Mouse (Mus musculus): ENCODE measurements around the gene Tmem192. TPM values are rescaled to one million over a fixed set of nuclear protein-coding genes. Genes with fewer than 3 reads are reported as not detected.

Gene Tmem192
- 49.7 and 54.5 TPM in 2 replicates for polyA plus RNA-seq (2015; fragmentation: Nextera tagmentation; extraction: Ambion mirVana)

DNA sequence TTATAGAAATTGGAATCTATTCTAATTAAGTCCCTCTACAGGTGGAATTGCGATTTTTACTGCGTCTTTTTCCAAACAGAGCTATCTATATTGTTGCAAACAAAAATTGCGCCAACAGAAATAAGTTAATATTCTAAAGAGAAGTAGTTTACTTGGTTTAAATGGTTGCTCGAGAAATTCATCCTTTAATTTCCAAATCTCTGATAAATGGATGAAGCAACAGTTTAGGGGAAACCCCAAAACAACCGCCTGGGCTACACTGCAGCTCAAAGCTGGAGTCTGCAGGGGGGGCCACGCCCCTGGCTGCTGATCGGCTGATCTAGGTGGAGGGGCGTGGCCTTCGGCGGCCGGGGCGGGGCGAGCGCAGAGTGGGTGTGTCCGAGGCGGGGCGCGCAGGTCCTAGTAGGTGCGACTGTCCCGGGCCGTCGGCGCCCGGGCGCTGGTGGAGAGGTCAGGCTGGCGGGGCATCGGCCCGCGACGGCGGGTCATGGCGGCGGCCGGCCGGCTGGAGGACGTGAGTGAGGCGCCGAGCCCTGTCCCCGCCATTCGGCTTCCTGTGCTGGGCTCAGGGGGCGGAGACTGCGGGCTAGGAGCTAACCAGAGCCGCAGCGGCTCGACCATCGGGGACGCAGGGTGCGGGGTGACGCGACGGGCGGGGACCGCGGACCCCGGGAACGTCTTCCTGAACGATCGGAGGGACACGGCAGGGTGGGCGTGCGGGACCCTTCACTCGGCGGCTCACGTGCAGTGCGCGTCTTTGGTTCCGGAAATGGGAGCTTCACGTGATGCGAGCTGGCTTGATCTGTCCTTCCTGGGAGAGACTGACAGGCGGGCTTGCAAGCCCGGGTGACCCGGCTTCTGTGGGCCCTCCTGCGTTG is at the start of gene Tmem192:
Gene Tmem192 (plus strand): TSS at position 366 of the 878 bp plus-strand sequence.
- peak; percentile 91 for DNase-seq (ENCODE audit: low spot score)

DNA sequence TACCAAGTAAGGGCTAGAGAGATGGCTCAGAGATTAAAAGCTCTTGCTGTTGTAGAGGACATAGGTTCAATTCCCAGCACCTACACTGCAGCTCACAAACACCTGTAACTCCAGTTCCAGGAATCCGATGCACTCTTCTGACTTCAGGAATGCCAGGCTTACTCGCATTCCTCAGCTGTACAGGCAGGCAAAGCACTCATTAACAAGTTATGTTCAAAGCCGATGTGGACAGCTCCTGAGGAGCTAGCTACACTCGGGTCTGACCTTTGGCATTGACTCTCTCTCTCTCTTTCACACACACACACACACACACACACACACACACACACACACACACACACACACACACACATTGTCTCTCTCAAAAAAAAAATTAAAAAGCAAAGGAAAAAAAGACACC is 48.3 kb upstream of the Tmem192 start:
- no peak for DNase-seq (ENCODE audit: low spot score)

DNA sequence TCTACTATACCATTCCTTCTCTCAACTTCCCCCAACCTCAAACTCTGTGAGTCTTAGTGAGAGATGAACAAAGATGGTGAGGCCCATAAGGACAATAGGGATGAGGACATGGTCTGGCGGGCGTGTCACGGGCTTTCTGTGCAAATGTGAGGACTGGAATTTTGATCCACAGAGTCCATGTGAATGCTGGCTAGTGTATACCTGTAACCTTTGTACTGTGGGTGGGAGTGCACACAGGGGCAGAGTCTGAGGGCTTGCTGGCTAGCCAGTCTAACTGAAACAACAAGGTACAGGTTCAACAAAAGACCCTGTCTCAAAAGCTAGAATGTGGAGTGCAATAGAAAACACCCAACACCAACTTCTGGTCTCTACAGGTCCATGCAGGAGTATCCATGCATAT is 46.3 kb upstream of the Tmem192 start:
- DNase-seq (ENCODE audit: low spot score): no peak

DNA sequence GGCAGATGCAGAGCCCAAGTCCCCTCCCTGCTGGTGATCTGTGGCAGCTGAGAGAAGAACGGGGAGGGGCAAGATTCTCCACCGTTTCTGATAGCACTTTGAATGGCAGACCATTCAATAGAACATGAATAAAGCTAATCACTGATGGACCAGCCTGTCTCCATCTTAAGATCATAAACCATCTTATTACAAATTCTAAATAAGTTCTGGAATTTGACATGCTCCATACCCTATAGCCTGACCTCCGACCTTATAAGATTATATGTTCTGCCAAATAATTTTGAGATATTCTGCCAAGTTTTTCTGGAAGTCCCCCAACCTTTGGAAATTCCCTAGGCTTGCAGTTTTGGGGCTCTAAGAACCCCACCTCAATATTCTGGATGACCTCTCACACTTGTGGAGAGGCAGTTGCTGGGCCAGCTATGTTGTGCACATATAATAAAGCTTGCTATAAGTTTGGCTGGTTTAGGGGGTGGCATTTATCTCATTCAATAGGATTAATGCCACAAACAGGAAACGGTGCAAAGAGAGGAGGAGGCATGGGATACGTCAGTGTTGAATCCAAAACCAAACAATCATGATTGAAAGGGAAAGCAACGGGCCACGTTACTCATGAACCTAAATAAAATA is 45.3 kb upstream of the Tmem192 start:
- no peak for DNase-seq (ENCODE audit: low spot score)

DNA sequence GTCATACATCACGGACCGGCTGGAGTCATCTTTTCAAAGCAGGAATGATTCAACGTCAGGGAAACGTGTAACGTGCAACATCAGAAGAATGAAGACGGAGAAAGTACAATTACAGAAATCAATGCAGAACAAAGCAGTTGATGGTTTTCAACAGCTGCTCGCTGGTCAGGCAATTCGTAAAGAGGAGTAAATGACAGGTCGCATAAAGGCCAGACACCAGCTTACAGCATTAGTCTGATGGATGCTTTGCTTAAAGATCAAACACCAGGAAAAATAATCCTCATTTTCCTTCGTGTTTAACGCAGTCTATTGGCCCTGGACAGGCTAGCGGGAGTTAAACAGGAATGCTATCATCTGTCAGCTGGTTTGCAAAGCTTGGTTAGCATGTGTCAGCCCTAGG is 44.8 kb upstream of the Tmem192 start:
- no peak for DNase-seq (ENCODE audit: low spot score)

DNA sequence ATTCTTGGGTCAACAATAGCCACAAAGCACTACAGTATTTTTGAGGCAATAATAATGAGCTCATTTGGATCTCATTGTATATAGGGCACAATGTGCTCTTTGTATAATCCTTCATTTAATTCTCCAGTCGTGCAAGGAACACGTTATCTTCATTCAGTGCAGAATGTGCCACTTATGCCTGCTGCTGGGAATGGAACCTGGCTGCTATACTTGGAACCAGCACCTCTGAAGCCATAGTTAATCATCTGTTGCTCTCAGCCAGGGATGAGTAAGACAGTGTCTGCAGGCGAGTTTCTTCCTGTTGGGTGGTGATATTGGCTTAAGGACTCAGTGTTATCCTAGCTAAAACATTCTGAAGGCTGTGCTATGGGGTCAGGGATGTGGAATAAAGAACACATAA is 43.2 kb upstream of the Tmem192 start:
- no peak for DNase-seq (ENCODE audit: low spot score)

DNA sequence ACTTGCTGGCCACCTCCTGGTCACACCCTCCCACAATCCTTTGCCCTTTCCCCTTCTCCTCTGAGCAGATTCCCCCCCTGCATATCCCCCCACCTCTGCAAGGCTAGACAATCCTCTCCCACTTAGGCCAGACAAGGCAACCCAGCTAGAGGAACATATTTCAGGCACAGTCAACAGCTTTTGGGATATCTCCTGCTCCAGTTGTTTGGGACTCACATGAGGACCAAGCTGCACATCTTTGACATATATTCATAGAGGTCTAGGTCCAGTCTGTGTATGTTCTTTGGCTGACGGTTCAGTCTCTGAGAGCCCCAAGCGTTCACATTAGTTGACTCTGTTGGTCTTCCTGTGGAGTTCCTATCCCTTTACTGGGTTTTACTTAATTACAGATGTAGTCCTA is 37.0 kb upstream of the Tmem192 start:
- DNase-seq (ENCODE audit: low spot score): no peak

DNA sequence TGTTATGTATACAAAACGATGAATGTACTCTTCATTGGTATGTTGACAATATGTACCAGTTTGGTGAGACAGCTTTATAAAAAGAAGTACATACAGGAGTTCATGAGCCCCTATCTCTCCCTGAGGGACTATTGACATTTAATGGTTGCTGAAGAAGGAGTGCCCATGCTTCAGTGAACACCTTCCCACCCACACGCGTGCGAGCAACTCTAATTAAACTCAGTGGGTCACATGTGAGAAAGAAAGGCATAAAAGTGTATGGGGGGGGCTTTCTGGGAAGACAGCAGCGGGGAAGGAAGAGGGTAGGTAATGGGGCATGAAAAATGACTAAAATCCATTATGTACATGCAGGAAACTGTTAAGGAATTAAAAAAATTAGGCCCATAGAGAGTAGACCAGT is 30.2 kb upstream of the Tmem192 start:
- no peak for DNase-seq (ENCODE audit: low spot score)

DNA sequence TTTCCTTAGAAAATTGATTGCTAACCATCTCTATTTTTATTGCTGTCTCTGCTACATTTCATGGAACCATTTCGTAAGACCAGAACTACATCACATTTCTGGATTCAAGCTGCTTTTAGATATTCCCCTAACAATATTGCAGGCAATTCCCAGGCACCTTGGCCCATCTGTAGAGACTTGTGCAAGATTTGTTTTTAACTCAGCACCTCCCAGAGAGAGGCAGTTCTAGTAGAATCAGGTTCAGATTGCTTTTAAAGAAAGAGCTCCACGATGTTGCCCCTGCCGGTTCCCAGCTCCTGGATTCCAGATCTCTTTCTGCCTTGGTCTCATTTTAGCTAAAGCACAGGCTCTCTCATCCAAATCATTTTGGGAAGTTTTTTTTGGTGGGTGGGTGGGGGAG is 23.7 kb upstream of the Tmem192 start:
- DNase-seq (ENCODE audit: low spot score): no peak

DNA sequence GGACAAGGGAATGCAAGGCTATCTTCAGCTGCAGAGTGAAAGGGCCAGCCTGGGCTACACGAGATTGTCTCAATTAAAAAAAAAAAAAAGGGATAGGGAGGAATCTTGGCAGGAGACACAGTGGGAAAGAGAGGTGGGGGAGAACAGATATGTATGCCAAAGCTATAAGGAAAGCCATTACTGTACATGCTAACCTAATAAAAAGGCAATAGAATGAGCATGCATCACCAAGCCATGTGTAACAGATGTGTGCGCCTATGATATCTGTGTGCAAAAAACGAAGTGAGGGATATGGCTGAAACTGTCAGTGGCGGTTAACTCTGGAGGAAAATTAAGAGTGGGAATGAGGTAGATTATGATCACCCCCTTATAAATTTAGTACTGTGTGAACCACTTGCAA is 21.2 kb upstream of the Tmem192 start:
- no peak for DNase-seq (ENCODE audit: low spot score)

DNA sequence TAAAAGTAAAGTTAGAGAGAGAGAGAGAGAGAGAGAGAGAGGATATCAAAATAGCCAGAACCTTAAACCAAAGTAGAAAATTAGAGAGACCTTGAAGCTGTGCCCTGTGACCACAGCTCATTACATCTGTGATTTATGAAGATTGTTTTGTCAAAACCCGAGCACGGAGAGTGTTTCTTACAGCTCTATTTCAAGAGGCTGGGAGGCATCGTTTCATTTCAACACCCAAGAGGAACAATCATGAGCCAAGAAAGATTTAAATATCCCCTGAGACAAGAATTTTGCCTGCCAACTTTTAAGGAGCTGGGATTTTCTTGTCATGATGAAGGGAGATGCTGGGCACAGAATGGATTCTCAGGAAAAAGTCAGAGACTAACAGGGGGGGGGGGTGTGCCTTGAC is 20.6 kb upstream of the Tmem192 start:
- no peak for DNase-seq (ENCODE audit: low spot score)

DNA sequence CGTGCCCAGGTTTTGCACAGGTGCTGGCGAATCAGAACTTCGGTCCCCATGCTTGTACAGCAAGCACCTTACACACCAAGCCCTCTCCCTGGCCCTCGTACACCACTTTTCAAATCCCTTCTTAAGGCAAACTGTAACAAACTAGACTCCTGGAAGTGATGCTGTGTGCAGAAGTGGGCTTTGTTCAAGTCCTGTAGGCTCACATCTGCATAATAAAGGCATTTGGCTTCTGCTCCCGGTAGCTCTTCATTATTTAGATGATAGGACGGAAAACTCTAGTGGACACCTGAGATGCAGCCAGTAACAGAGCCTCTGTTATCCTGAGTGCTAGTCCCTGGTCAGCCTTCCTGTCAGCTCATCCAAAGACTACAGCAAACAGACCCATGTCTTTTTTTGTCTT is 18.0 kb upstream of the Tmem192 start:
- no peak for DNase-seq (ENCODE audit: low spot score)

DNA sequence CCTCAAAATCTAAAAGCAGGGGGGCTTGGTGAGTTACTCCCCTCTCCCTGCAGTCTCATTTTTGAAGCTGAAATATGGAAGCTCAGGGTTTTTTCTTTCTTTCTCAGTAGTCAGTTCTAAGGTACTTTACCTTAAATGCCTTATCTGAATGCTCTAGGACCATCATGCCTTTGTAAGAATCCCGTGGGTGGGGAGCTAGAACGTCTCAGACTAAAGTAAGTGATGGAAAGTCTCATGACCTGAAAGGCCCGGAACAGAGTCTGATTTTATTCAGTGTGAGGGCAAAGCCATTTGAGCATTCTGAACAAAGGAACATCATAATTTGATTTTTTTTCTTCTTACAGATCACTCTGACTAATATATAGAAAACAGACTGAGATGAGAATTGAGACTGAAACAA is 12.0 kb upstream of the Tmem192 start:
- no peak for DNase-seq (ENCODE audit: low spot score)

DNA sequence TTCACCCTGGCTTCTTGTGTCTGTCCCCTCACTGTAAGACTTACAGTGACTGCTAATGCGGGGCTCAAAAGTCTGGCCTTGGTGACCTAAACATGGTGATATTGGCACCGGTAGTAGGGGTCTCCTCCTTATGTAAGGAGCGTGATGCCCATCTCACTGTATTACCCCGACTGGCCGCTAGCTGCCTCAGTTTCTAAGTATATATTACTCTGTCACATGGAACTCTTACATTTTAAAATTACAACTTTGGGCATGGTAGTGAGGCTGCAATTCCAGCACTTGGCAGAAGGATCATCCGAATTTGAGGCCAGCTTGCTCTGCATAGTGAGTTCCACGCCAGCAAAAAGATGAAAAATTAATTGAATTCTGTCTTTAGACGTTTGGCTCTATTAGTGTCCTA is 6.0 kb upstream of the Tmem192 start:
- no peak for DNase-seq (ENCODE audit: low spot score)

DNA sequence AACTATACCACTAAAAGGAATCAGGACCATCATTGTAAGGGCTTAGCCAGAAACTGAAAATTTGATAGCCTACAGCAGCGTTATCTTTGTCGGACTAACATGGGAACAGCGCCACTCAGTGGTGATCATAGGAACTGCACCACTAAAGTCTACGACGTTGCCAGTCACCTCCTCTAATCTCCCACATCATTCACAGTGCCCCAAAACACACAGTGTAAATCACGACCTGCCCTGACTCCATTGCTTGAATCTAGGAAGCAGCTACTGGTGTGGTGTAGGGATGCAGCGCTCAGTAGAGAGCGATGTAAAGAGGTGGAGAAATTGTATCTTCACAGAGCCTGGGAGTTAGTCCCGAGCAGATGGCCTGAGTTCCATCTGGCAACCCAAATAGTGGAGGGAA is 5.5 kb upstream of the Tmem192 start:
- peak; percentile 77 for DNase-seq (ENCODE audit: low spot score)

DNA sequence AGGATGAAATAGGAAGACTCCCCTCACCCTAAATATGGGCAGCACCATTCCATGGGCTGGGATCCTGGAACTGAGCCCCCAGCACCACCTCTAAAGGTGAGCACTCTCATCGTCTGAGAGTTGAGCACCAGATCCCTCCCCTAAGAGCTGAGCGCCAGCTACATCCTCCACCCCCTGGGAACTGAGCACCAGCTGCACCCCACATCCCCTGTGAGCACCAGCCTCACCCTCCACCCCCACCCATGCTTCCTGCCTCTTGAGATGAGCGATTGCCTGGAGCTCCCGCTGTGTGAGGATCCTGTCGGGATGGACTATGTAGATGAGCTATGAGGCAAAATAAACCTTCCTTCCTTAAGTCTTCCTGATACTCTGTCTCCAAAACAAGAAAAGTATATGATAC is 4.0 kb upstream of the Tmem192 start:
- DNase-seq (ENCODE audit: low spot score): peak; percentile 54

DNA sequence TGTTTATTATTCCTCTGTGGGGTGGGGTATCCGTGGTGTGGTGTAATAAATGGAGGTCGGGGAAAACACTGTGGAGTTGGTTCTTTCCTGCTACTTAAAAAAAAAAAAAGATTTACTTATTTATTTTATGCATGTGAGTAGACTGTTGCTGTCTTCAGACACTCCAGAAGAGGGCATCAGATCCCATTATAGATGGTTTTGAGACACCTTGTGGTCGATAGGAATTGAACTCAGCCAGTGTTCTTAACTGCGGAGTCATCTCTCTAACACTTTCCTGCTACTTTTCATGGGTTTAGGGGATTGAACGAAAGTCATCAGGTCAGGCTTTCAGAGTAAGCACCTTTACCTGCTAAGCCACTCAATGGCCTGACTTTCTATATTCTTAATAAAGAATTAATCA is 2.2 kb upstream of the Tmem192 start:
- DNase-seq (ENCODE audit: low spot score): peak; percentile 44

DNA sequence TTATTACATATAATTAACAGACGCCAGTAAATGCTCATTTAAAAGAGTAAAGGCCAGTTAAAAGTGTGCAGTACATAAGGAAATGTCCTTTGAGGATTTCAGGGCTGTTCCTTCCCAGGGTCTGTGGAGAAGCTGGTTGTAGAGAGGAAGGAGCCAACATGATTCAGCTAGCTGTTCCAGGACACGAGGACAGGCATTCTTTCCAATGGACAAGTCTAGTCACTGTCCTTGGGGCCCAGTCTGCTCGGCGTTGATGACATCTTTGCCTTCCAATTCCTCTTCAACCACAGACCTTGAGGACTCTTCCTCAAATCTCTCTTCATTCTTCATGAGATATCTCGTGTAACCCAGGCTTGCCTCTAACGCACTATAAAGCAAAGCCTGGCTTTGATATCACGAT is 1.4 kb upstream of the Tmem192 start:
- DNase-seq (ENCODE audit: low spot score): no peak

DNA sequence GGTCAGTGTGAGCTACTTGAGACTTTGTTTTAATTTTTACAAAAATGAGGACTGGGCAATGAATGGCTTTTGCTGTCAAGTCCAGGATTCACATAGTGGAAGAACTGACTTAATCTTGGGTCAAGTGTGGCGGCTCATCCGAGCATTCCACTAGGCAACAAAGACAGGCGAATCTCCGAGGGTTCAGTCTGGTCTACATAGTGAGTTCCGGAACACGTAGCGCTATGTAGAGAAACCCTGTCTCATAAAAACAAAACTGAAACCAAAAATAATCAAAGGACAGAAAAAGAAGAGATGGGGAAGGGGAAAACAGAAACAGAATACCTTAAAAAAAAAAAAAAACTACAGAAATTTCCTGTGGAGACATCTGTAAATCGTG is 555 bp upstream of the Tmem192 start:
- DNase-seq (ENCODE audit: low spot score): peak; percentile 53

DNA sequence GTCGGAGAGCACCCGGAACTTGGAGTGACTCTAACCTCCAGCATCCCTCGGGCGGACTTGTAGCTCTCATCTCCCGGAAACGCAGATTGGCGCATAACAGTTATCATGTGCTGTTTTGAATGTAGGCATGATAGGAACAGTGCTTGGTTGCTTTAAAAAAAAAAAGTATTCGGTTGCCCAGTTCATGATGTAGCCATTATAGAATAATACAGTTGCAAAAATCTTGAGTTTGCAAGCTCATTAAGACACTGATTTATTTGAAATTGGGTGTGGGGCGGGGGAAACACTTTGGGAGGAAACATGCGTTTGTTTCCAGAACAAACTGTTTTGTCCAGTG is 681 bp downstream of the Tmem192 start:
- no peak for DNase-seq (ENCODE audit: low spot score)

DNA sequence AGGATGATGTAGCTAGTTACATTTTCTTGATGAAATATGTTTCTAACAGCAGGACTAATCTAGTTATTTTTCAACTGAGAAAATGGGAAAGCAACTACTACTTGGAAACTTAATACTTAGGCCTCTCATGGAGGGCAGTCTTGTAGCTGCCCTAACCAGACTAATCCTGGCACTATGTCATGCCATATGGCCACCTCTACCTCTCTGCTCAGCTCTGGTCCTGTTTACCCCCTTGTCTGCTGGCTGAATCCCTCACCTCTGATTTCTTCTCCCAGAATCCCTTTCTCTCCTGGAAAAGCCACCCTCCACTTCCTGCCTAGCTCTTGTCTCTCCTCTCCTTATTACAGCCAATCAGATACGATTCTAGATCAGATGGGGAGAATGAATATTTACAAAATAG is 1.4 kb downstream of the Tmem192 start:
- DNase-seq (ENCODE audit: low spot score): no peak

DNA sequence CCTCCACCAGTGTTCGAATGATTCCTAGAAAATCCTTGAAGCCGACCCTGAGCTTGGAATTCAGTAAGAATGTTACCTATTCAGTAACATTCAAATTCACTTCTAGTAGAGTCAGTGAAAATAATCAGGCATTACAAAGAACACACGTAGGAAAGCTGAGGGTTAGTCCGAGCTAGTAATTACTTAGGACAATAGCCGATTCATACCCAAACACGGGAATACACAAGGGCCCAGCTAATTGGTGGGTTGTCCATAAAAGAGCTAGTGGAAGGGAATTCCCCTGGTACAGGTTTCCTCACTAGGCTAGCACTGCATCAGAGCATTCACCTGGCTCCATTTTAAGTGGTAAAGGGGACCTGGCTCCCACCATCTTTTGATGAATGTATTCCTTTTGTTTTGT is 5.1 kb downstream of the Tmem192 start:
- no peak for DNase-seq (ENCODE audit: low spot score)

DNA sequence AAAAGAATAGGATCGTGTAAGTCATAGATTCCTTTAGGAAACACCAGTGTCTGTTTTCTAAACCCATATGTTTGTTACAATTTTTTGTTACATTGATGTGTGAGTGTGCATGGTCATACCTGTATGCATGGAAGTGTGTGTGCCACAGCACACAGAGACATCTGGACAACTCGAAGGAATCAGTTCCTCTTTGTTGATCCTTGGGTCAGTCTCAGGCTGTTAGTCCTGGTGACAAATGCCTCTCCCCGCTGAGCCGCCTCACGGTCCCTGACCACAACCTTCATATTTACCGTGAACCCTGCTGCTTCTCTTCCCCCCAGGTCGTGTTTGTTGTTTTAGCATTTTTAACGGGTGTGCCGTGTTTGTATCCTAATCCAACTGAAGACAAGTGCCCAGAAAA is 12.0 kb downstream of the Tmem192 start:
- DNase-seq (ENCODE audit: low spot score): no peak

All from thymus, postnatal 0 days (tissue).